Mouse (Mus musculus) right cerebral cortex, postnatal 36 days (tissue): ENCODE measurements at regions not wholly inside any gene's neighbourhood (a gene's known extent, or its start where the extent isn't known, plus 50 kb on each side); places are given as distances from the start of the nearest gene placed in this dataset.
A peak's percentile ranks its signal among the peaks of the same experiment; 100 is the strongest.

Experiments
- DNase-seq, 2 experiments: peaks; one replicate each; pipeline ENCODE4 v3.0.0; 2022; ENCODE audit warnings: low spot score in 2 of 2, mixed read lengths in 1 of 2

DNA sequence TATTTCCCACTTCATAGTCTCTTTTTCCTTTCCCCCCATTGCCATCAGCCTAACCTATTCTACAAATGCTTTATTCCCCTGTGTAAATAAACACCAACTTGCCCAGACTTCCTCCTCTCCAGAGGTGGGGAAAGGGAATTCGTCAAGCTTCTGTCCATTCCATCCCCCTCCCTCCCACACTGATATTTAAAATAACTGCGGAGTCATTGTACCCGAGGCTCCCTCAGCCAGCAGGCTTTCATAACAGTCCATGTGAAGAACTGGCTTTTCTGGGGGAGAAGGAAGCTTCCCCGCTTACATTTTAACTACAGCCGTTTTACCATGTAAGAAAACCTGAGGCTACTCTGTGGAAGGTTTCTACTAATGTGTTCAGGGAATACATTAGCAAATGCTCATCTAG, 193.1 kb upstream of the Cnksr2 start:
- peak; percentile 2 to 34 for DNase-seq

GRCm38 (mm10) chrX:158209167-158209566, 166.1 kb upstream of the Cnksr2 start:
- DNase-seq = no peak

- no peak for DNase-seq
These were observed 152.4 kb upstream of the Cnksr2 start for GRCm38 (mm10) chrX:158195536-158195935.

- DNase-seq = no peak
These were observed 138.4 kb upstream of the Cnksr2 start for GRCm38 (mm10) chrX:158181486-158181885.

GRCm38 (mm10) chrX:158180356-158180755, 137.3 kb upstream of the Cnksr2 start:
- DNase-seq = peak in 1 of 2 experiments; percentile 5

- DNase-seq = no peak
These were observed 92.9 kb upstream of the Cnksr2 start for GRCm38 (mm10) chrX:158135870-158136557.

DNA sequence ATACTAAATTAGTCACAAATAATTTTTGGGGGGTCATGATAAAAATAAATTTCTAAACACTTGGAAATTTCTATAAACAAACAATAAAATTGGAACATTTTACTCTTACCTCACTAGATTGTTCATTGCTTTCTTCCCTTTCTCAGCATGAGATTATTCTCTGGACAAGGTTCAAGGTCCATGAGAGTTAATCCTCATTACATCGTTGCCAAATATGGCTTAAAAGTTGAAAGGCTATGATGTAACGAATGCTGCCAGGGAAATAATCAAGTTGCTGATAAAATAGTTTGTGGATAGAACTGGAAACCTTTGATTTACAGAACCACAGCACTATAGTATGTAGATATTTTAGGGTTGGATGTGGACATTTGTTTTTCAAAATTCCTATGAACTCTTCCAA, 90.4 kb upstream of the Cnksr2 start:
- DNase-seq = no peak
